Mouse (Mus musculus) hindbrain, embryonic 10.5 days (tissue): ENCODE results near the gene Gpr15. TPM values are rescaled to one million over a fixed set of nuclear protein-coding genes. Genes with fewer than 3 reads are reported as not detected.

Experiments used
- DNase-seq: peaks from one replicate; pipeline ENCODE4 v3.0.0-alpha.2; 2017; ENCODE audit warnings: low spot score
- H3K27ac ChIP-seq: fragments of 300-500 bp; sonication (generic); 2 replicates; pipeline ENCODE4 v1.5.1; 2016; ENCODE audit warnings: mild to moderate bottlenecking, moderate library complexity
- H3K27me3 ChIP-seq: fragments of 300-500 bp; sonication (generic); 2 replicates; pipeline ENCODE4 v1.6.1; 2016; ENCODE audit warnings: mild to moderate bottlenecking; ENCODE audit not compliant: poor library complexity, insufficient read depth, severe bottlenecking
- H3K36me3 ChIP-seq: fragments of 300-500 bp; sonication (generic); 2 replicates; pipeline ENCODE4 v1.6.1; 2016; ENCODE audit warnings: mild to moderate bottlenecking, moderate library complexity
- H3K4me1 ChIP-seq: fragments of 300-500 bp; sonication (generic); replicated peaks from 2 replicates; pipeline ENCODE4 v1.6.1; 2016; ENCODE audit warnings: mild to moderate bottlenecking
- H3K4me3 ChIP-seq: fragments of 300-500 bp; sonication (generic); 2 replicates; pipeline ENCODE4 v1.5.1; 2016; ENCODE audit warnings: mild to moderate bottlenecking, moderate library complexity
- H3K9me3 ChIP-seq: fragments of 300-500 bp; sonication (generic); 2 replicates; pipeline ENCODE4 v1.6.1; 2016; ENCODE audit warnings: mild to moderate bottlenecking, moderate library complexity
- WGBS: fragments of 180-500 bp; shearing (Covaris S2); methylation state at CpG from one replicate; pipeline ENCODE4 v1.1.7; 2016; 5-methylcytosine and 5-hydroxymethylcytosine counted together
- polyA plus RNA-seq: library from polyadenylated mRNA; unstranded; fragments of >200 nt; fragmentation: Nextera tagmentation; extraction: Ambion mirVana; gene quantifications from 2 replicates; pipeline ENCODE4 v1.2.1, GENCODE M21; 2016

Gene Gpr15
- polyA plus RNA-seq, 1 experiment from 2014 or later, result not detected

DNA sequence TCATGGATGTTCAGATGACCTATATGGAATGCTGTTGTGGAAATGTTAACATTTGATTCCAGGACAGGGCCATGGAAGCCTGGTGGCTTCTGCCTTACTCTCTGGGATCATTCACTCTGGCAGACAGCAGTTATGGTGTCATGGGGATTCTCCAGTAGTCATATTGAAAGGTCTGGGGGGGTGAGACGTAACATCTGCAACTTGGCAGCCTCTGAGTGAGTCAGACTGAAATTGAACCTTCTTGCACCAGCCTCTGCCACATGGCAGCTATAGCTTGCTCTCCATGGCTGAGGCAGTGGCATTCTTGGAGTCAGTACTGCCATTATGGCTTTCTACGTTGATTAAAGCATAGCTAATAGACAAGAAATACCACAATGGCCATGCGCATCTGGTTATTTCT is 22.1 kb downstream of the Gpr15 start:
- DNase-seq, result no peak
- 90% methylated on average over 3 of the region's 3 CpGs for WGBS
- Histone ChIP-seq H3K36me3 (no peaks in the 10 kb centered on the region), H3K27ac (no peak overlapping the region), H3K27me3 (no peaks in the 10 kb centered on the region), H3K9me3 (no peaks in the 10 kb centered on the region), H3K4me1 (no peaks in the 10 kb centered on the region), H3K4me3 (no peak overlapping the region)

DNA sequence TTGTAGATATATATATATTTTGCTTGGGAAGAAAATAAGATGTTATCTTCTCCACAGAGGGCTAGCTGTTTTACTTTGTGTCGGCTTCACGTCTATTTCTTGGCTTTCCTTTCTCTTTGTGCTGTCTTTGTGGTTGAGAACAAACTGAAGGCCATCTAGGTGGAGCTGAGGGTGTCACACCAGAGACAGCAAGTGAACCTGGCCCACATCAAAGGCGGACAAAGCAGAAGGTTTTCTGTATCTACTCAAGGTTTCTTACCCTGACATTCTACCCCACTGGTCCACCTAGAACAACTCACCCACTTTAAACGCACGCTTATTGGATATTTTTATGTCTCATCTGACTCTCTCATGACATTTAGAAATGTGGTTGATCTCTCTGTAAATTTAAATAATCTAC is 24.8 kb downstream of the Gpr15 start:
- Histone ChIP-seq H3K9me3 (no peaks in the 10 kb centered on the region), H3K4me1 (no peaks in the 10 kb centered on the region), H3K4me3 (no peak overlapping the region), H3K27ac (no peak overlapping the region), H3K27me3 (no peaks in the 10 kb centered on the region), H3K36me3 (no peaks in the 10 kb centered on the region)
- DNase-seq, result no peak
- WGBS, result 92% methylated on average over 5 of the region's 5 CpGs

DNA sequence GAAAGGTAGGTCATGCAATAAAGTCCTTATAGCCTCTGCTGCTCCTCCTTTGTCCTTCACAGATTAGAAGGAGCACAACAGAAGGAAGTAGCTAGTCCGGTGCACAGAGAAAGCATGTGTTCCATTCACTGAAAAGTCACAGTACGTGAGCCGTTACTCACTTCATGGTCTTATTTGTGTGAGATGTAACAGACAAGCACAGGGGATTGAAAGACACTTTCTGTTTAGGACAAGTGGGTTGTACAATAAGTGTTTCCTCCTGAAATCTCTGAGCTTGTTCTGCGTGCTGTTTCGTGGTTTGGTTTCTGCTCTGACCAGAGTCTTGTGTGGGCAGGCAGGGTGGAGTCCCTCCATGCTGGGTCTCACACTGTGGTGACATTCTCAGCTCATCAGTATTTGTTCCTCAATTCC is 28.5 kb downstream of the Gpr15 start:
- no peak for DNase-seq
- WGBS, result 92% methylated on average over 5 of the region's 5 CpGs
- H3K9me3 ChIP-seq, result no peaks in the 10 kb centered on the region
- no peaks in the 10 kb centered on the region for H3K27me3 ChIP-seq
- H3K27ac ChIP-seq, result no peak overlapping the region
- H3K4me3 ChIP-seq, result no peak overlapping the region
- no peaks in the 10 kb centered on the region for H3K36me3 ChIP-seq
- no peaks in the 10 kb centered on the region for H3K4me1 ChIP-seq

DNA sequence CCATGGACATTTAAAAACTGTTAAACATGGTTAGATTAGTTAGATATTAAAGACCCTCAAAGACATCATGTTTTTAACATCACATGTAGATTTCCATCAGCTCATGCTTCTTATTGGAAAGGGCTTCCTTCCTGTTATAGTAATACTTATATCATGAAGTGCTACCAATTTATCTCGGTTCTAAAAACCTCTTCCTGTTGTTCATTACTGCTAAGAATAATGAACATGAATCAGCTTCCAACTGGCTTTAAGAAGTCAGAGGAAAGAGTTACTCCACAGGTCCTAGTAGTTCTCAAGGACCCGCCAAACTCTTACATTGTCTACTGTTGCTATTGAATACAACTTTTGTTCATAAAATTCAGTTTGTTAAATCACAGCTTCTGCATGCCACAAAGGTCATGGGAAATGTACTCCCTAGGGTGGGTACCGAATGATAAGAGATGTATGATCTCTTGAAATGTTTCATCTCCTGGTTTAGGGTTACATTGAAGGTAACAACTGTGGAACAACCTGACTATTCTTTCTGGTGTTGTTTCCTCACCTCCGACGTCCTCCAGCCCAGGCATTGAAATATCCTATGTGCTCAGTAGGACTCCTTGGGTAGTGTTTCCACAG is 29.2 kb downstream of the Gpr15 start:
- no peaks in the 10 kb centered on the region for H3K4me1 ChIP-seq
- no peak overlapping the region for H3K4me3 ChIP-seq
- no peaks in the 10 kb centered on the region for H3K27me3 ChIP-seq
- no peak for DNase-seq
- no peaks in the 10 kb centered on the region for H3K9me3 ChIP-seq
- H3K27ac ChIP-seq, result no peak overlapping the region
- WGBS, result 90% methylated on average over 5 of the region's 5 CpGs
- H3K36me3 ChIP-seq, result no peaks in the 10 kb centered on the region

DNA sequence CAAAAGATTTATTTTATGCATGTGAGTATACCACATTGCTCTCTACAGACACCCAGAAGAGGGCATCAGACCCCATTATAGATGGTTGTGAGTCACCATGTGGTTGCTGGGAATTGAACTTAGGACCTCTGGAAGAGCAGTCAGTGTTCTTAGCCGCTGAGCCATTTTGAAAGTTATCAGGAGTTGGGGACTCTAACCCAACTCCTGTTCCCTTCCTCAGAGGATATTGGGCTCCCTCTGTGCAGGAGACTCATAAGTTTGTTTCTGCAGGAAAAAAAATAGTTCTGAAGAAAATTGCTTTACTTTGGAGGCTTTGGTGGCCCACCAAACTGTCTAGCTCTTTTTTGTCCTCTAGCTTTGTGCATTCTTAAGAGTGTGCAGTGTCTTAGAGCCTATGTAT is 30.3 kb downstream of the Gpr15 start:
- H3K9me3 ChIP-seq, result no peaks in the 10 kb centered on the region
- 87% methylated on average over 1 of the region's 1 CpGs for WGBS
- no peaks in the 10 kb centered on the region for H3K27me3 ChIP-seq
- no peaks in the 10 kb centered on the region for H3K36me3 ChIP-seq
- no peak for DNase-seq
- H3K4me3 ChIP-seq, result no peak overlapping the region
- H3K4me1 ChIP-seq, result no peaks in the 10 kb centered on the region
- no peak overlapping the region for H3K27ac ChIP-seq

DNA sequence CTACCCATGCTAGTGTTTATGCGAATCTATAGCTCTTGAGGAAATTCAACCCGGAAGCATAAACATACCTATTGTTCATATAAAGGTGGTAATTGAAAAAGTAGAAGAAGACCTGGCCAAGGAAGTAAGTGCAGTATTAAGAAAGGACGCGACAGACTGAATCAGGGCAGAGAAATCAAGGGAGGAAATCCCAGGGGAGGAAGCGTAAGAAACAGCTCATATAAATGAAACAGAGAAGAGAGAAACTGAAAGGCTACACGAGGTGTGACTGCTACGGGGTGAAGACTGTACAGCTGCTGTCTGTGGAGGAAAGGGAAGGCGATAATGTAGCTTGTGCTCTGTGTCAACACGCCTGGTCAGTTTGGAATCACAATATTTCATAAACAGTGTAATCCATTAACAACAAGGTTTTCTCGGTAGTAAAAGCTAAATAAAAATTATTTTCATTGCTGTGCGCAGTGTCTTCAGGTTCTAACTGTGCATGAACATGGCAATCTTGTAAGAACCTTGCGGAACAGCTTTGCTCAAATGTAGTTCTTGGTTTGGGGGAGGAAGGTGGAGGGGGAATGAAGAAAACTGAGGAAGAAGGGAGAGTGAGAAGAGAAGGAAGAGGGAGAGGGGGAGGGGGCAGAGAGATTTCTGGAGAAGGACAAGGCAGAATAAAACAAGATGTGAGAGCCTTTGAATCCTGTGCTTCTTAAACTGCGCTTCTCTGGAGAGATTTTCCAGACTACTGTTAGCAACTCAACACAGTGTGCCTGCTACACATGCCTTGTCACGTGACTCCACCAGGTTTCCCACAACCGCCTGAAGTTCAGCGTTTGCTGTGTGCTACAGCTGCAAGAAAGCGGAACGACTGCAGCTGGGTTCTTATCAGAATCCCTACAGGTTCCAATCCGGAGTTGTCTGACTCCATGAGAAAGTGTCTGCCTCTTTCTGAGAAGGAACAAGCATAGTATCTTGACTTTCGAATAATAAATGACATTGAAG is 33.0 kb downstream of the Gpr15 start:
- Histone ChIP-seq H3K4me1 (no peaks in the 10 kb centered on the region), H3K9me3 (no peaks in the 10 kb centered on the region), H3K27me3 (no peaks in the 10 kb centered on the region), H3K27ac (no peak overlapping the region), H3K4me3 (no peak overlapping the region), H3K36me3 (peaks cover 2% of the 10 kb centered on the region; the same call in 1 of the 2 replicates)
- WGBS, result 83% methylated on average over 20 of the region's 20 CpGs
- no peak for DNase-seq

DNA sequence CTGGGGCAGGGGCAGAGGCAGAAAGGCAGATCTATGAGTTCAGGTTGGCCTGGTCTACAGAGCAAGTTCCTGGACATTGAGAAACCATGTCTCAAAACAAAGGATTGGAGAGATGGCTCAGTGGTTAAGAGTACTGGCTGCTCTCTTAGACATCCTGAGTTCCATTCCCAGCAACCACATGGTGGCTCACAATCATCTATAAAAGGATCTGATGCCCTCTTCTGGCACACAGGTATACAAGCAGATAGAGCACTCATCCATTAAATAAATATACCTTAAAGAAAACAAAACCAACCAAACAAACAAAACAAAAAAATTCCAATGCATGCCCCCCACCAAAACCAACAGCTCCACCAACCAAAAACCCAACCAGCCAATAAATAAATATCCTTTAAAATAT is 34.3 kb downstream of the Gpr15 start:
- H3K9me3 ChIP-seq, result no peaks in the 10 kb centered on the region
- no peak overlapping the region for H3K27ac ChIP-seq
- H3K4me1 ChIP-seq, result no peaks in the 10 kb centered on the region
- H3K4me3 ChIP-seq, result no peak overlapping the region
- no peaks in the 10 kb centered on the region for H3K27me3 ChIP-seq
- no peak for DNase-seq
- H3K36me3 ChIP-seq, result peaks cover 7% of the 10 kb centered on the region; the same call in 1 of the 2 replicates

DNA sequence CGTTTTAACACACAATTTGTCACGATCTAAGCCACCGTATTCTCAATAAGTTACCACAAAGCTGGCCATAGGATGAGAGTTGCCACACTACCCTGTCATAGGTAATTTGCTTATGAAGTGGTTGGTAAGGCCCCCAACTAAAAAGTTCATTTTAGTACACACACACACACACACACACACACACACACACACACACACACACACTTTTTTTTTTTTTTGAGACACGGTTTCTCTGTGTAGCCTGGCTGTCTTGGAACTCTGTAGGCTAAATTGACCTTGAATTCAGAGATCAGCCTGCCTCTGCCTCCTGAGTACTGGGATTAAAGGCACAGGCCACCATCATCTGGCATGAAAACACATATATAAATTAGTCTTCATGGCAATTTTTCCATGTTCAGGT is 35.0 kb downstream of the Gpr15 start:
- no peak for DNase-seq
- no peak overlapping the region for H3K4me3 ChIP-seq
- no peaks in the 10 kb centered on the region for H3K4me1 ChIP-seq
- no peaks in the 10 kb centered on the region for H3K9me3 ChIP-seq
- no peak overlapping the region for H3K27ac ChIP-seq
- H3K27me3 ChIP-seq, result no peaks in the 10 kb centered on the region
- WGBS, result 95% methylated on average over 4 of the region's 4 CpGs
- H3K36me3 ChIP-seq, result peaks cover 7% of the 10 kb centered on the region; the same call in 1 of the 2 replicates

DNA sequence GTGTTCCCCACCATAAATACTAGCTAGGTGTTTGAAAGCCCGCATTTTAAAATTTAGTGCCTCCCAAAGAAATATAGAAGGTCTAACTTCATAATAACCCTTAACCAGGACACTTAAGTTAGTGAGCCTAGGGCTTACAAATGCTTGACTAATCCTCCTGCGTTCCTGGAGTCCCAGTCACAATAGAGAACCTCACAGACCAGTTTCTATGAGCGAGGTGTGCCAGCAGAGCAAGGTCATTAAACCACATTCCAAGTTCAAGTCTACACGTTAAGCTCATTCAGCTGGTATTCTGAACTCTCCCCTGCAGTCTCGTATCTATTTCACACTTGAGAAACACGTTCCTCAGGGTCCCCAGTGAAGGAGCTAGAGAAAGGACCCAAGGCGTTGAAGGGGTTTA is 36.0 kb downstream of the Gpr15 start:
- H3K4me1 ChIP-seq, result no peaks in the 10 kb centered on the region
- WGBS, result 86% methylated on average over 7 of the region's 7 CpGs

DNA sequence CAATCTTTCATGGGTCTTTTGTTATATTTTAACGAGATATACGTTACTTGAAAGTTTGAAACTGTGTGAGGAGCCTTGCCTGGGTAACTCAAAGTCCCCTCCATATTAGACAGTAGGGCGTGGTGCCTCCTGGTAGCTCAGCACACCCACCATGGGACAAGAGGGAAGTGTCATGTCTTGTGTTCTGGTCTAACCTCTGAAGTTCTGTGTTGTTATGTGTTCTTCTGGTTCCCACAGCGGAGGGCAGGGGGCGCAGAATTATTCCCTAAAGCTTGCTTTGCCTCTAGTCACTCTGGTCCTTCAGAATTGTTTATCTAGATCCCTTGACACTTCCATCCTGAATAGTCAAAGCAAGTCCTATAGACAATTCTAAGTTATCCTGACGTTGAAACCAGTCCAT is 36.8 kb downstream of the Gpr15 start:
- Histone ChIP-seq H3K4me1 (no peaks in the 10 kb centered on the region), H3K36me3 (peaks cover 17% of the 10 kb centered on the region), H3K27me3 (no peaks in the 10 kb centered on the region), H3K27ac (no peak overlapping the region), H3K9me3 (no peaks in the 10 kb centered on the region), H3K4me3 (no peak overlapping the region)
- DNase-seq, result no peak
- WGBS, result 92% methylated on average over 6 of the region's 6 CpGs

More for the DNA sequence above, 36.0 kb downstream of the Gpr15 start:
- Histone ChIP-seq H3K27ac (no peak overlapping the region), H3K9me3 (no peaks in the 10 kb centered on the region), H3K27me3 (no peaks in the 10 kb centered on the region), H3K36me3 (peaks cover 16% of the 10 kb centered on the region), H3K4me3 (no peak overlapping the region)
- DNase-seq, result no peak

DNA sequence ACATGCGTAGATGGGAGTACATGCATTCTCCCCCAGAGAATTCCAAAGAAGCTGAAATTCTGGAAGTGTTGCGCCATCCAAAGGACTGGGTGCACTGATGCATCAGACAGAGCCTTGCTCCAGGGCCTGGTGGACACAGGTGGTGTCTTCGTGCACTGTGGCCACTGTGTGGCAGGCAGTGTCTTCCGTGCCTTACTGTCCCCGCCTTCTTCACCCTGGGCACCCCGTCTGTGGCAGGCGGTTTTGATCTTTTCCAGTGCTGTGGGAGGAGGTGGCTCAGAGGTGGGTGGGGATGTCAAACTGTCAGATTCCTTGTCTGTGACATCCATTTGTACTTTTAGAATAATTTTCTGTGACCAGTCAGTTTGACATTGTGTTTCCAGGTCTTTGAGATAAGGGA is 40.2 kb downstream of the Gpr15 start:
- DNase-seq, result no peak
- Histone ChIP-seq H3K9me3 (no peaks in the 10 kb centered on the region), H3K27ac (no peak overlapping the region), H3K4me1 (no peaks in the 10 kb centered on the region), H3K27me3 (no peaks in the 10 kb centered on the region), H3K36me3 (peaks cover 46% of the 10 kb centered on the region), H3K4me3 (no peak overlapping the region)
- 77% methylated on average over 7 of the region's 7 CpGs for WGBS

DNA sequence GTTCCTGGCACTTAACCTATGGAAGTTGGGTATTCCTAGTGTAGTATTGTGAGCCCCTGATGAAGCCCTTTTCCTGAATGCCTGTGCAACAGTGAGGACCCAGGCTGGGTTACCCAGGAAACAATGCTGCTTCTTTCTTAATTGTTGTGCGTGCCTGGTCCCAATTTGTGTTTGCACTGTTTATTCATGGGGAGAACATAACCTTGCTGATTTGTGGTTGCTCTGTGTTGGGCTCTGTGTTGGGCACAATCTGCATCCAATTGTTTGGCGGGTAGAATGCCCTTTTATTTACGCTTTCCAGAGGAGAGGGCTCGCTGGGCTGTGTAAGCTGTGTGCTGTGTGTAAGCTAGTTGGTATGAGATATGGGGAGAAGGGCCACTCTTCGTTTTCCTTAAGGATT is 41.4 kb downstream of the Gpr15 start:
- H3K9me3 ChIP-seq, result no peaks in the 10 kb centered on the region
- H3K27me3 ChIP-seq, result no peaks in the 10 kb centered on the region
- peaks cover 54% of the 10 kb centered on the region for H3K36me3 ChIP-seq
- DNase-seq, result no peak
- WGBS, result 88% methylated on average over 5 of the region's 5 CpGs
- no peak overlapping the region for H3K4me3 ChIP-seq
- H3K4me1 ChIP-seq, result no peaks in the 10 kb centered on the region
- no peak overlapping the region for H3K27ac ChIP-seq

DNA sequence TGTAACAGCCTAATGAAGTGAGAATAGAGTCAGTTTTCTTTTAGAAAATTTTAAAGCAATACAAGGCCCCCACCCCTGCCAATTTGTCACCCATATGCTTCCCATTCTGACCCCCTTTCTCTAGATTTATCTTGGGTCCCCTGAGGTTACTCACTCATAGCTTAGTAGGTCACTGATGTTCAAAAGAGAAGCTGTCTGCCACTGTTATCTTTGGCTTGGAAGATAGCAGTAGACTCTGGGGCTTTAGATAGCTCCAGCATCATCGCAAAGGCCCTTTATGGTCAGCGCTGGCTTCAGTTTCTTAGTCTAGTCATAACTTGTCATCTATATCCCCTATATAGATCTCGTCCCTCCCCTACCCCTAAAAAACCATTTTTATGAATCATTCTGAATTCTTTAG is 42.2 kb downstream of the Gpr15 start:
- no peak for DNase-seq
- Histone ChIP-seq H3K4me1 (peaks cover under 1% of the 10 kb centered on the region; the same call in 1 of the 2 replicates), H3K4me3 (no peak overlapping the region), H3K36me3 (peaks cover 54% of the 10 kb centered on the region), H3K9me3 (no peaks in the 10 kb centered on the region), H3K27me3 (no peaks in the 10 kb centered on the region), H3K27ac (no peak overlapping the region)
- WGBS, result 93% methylated on average over 3 of the region's 3 CpGs
